Mouse (Mus musculus): ENCODE results near the gene Zfp12. TPM values are rescaled to one million over a fixed set of nuclear protein-coding genes. Genes with fewer than 3 reads are reported as not detected.

Gene Zfp12
- total and polyA plus RNA-seq, 3 experiments, result 12.8 to 18.8 (median 13.1) TPM

DNA sequence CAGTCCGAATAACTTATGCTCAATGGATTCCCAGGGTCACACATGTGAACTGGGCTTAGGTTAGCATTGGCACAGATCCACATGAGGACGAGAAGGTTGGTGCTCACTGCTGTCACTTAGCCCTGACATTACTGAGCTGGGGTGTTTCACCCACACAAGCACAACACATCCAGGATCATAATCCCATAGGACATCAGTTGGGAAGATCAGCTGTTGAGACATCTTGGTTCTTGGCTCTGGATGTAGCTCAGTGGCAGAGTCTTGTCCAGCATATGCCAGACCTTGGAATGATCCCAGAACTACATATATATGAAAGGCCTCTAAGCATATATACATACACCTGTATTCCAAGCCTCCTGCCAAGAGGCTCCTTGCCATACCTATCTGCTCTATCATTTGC is 39.8 kb upstream of the Zfp12 start:
- no peaks in the 10 kb centered on the region for H3K4me1 ChIP-seq (ENCODE audit: control insufficient read depth in 1 of 2, insufficient read depth in 2 of 2)
- no peak for DNase-seq (ENCODE audit: extremely low read depth)
- H3K79me2 ChIP-seq (replicated peaks; ENCODE audit: control insufficient read depth, extremely low read depth, insufficient read depth, poor library complexity, severe bottlenecking), result no peaks in the 10 kb centered on the region
- TF ChIP-seq USF1 (IDR thresholded peaks at IDR 0.05; ENCODE audit: low read depth, low read length) (no peak), JUN (IDR thresholded peaks at IDR 0.05; ENCODE audit: insufficient read depth, low read depth, low read length) (no peak), TBP (conservative IDR thresholded peaks at IDR 0.05; ENCODE audit: low read depth, low read length) (no peak), ELF1 (IDR thresholded peaks at IDR 0.05; ENCODE audit: low read depth, low read length) (no peak), KAT2A (IDR thresholded peaks at IDR 0.05; ENCODE audit: insufficient replicate concordance, low read length) (no peak)
- in situ Hi-C loops (cut with MboI; ENCODE audit: low pct_ligation_motif_present, low pct_unique_long_range_greater_than_20kb, low sequenced_read_pairs), result no loop called here
- peaks cover 17% of the 10 kb centered on the region for H3K27me3 ChIP-seq (replicated peaks)
- no peaks in the 10 kb centered on the region for H3K9me3 ChIP-seq (replicated peaks; ENCODE audit: low read length)
- no peak overlapping the region for H3K9ac ChIP-seq (ENCODE audit: insufficient read depth, low read depth)
- no peaks in the 10 kb centered on the region for H3K36me3 ChIP-seq (replicated peaks in 1 of 2; ENCODE audit: control insufficient read depth in 1 of 2, insufficient read depth in 1 of 2, low read length in 1 of 2)
- H3K27ac ChIP-seq (ENCODE audit: insufficient read depth, low read depth), result no peak overlapping the region
- no peak overlapping the region for H3K4me2 ChIP-seq (ENCODE audit: insufficient read depth, low read depth, poor library complexity, severe bottlenecking)
- dilution Hi-C loops (cut with MboI; ENCODE audit: extremely low pct_ligation_motif_present, extremely low pct_unique_long_range_greater_than_20kb, low sequenced_read_pairs), result no loop called here
- no peak overlapping the region for H3K4me3 ChIP-seq (replicated peaks in 1 of 3; ENCODE audit: low read depth in 2 of 3, low read length in 2 of 3, poor library complexity in 1 of 3)

DNA sequence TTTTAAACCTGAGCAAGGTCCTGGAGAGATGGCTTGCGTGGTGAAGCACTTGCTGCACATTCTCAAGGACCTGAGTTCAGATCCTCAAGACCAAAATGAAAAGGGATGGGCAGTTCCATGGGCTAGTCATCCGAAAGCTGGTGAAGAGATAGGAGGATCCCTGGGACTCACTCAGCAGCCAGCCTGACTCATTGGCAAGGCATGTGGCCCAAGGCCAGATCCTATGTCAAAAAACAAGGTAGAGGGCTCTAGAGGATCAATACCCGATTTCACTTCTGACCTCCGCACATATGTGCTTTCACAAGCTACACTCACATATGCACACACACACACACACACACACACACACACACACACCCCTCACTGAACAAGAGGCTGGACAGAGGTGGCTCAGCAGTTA is 38.5 kb upstream of the Zfp12 start:
- Histone ChIP-seq H3K4me1 (ENCODE audit: control insufficient read depth in 1 of 2, insufficient read depth in 2 of 2) (no peaks in the 10 kb centered on the region), H3K4me3 (replicated peaks in 1 of 3; ENCODE audit: low read depth in 2 of 3, low read length in 2 of 3, poor library complexity in 1 of 3) (no peak overlapping the region), H3K36me3 (replicated peaks in 1 of 2; ENCODE audit: control insufficient read depth in 1 of 2, insufficient read depth in 1 of 2, low read length in 1 of 2) (no peaks in the 10 kb centered on the region), H3K27ac (ENCODE audit: insufficient read depth, low read depth) (no peak overlapping the region), H3K27me3 (replicated peaks) (peaks cover 15% of the 10 kb centered on the region), H3K4me2 (ENCODE audit: insufficient read depth, low read depth, poor library complexity, severe bottlenecking) (no peak overlapping the region), H3K9me3 (replicated peaks; ENCODE audit: low read length) (no peaks in the 10 kb centered on the region), H3K79me2 (replicated peaks; ENCODE audit: control insufficient read depth, extremely low read depth, insufficient read depth, poor library complexity, severe bottlenecking) (no peaks in the 10 kb centered on the region), H3K9ac (ENCODE audit: insufficient read depth, low read depth) (no peak overlapping the region)
- no peak for DNase-seq (ENCODE audit: extremely low read depth)
- no peak for TF ChIP-seq ZC3H11A (IDR thresholded peaks at IDR 0.05; ENCODE audit: low read depth, low read length)
- TF ChIP-seq GABPA (IDR thresholded peaks at IDR 0.05; ENCODE audit: insufficient replicate concordance, low read depth, low read length), result no peak
- TF ChIP-seq CHD2 (IDR thresholded peaks at IDR 0.05; ENCODE audit: low read length), result no peak
- no peak for TF ChIP-seq EP300 (IDR thresholded peaks at IDR 0.05; ENCODE audit: low read length)
- no peak for TF ChIP-seq CTCF (conservative IDR thresholded peaks at IDR 0.05 in 1 of 2, IDR thresholded peaks at IDR 0.05 in 1 of 2; ENCODE audit: low read depth in 2 of 2, low read length in 2 of 2)
- no peak for TF ChIP-seq ZMIZ1 (IDR thresholded peaks at IDR 0.05; ENCODE audit: low read depth, low read length)
- TF ChIP-seq ZKSCAN1 (IDR thresholded peaks at IDR 0.05; ENCODE audit: borderline replicate concordance, low read depth, low read length), result no peak
- no peak for TF ChIP-seq HCFC1 (IDR thresholded peaks at IDR 0.05; ENCODE audit: low read depth, low read length)
- no peak for TF ChIP-seq BHLHE40 (IDR thresholded peaks at IDR 0.05; ENCODE audit: low read depth, low read length)
- no peak for TF ChIP-seq PAX5 (IDR thresholded peaks at IDR 0.05; ENCODE audit: low read length)
- TF ChIP-seq MAZ (IDR thresholded peaks at IDR 0.05; ENCODE audit: low read depth, low read length), result no peak
- TF ChIP-seq ZNF384 (IDR thresholded peaks at IDR 0.05; ENCODE audit: low read depth, low read length), result no peak
- no peak for TF ChIP-seq NELFE (IDR thresholded peaks at IDR 0.05; ENCODE audit: low read depth, low read length)
- TF ChIP-seq MXI1 (IDR thresholded peaks at IDR 0.05; ENCODE audit: low read depth, low read length), result no peak
- TF ChIP-seq NRF1 (IDR thresholded peaks at IDR 0.05; ENCODE audit: low read depth, low read length), result no peak
- TF ChIP-seq E2F4 (IDR thresholded peaks at IDR 0.05; ENCODE audit: insufficient replicate concordance, low read depth, low read length), result no peak
- TF ChIP-seq MAX (IDR thresholded peaks at IDR 0.05; ENCODE audit: low read length), result no peak
- in situ Hi-C loops (cut with MboI; ENCODE audit: low pct_ligation_motif_present, low pct_unique_long_range_greater_than_20kb, low sequenced_read_pairs) (no loop called here), dilution Hi-C loops (cut with MboI; ENCODE audit: extremely low pct_ligation_motif_present, extremely low pct_unique_long_range_greater_than_20kb, low sequenced_read_pairs) (no loop called here)
